Mouse (Mus musculus) forebrain, postnatal 0 days (tissue): Measurements from ENCODE around the gene Gbp9. TPM values are rescaled to one million over a fixed set of nuclear protein-coding genes. Genes with fewer than 3 reads are reported as not detected.
"Not testable (repeated sequence)": the region's sequence is repeated elsewhere in the genome, so short reads cannot be mapped to it uniquely, and the experiment has no call there.

Experiments
- ATAC-seq: fragments of 200-750 bp; cut with Nextera tagmentation; 2 replicates; pipeline ENCODE4 v1.8.0; 2017; ENCODE audit warnings: mild to moderate bottlenecking, moderate library complexity
- DNase-seq: peaks from one replicate; pipeline ENCODE4 v3.0.0-alpha.2; 2015
- H3K27ac ChIP-seq: fragments of 300-500 bp; sonication (generic); 2 replicates; pipeline ENCODE4 v1.5.1; 2014; ENCODE audit warnings: low read depth, mild to moderate bottlenecking, antibody characterized with exemption, low read length, moderate library complexity, mixed read lengths
- H3K27me3 ChIP-seq: fragments of 300-500 bp; sonication (generic); 2 replicates; pipeline ENCODE4 v1.6.1; 2014; ENCODE audit warnings: mild to moderate bottlenecking, low read length, mixed read lengths; ENCODE audit not compliant: insufficient read depth
- H3K36me3 ChIP-seq: fragments of 300-500 bp; sonication (generic); 2 replicates; pipeline ENCODE4 v1.6.1; 2014; ENCODE audit warnings: mild to moderate bottlenecking, moderate library complexity; ENCODE audit not compliant: insufficient read depth
- H3K4me1 ChIP-seq: fragments of 300-500 bp; sonication (generic); 2 replicates; pipeline ENCODE4 v1.6.1; 2014; ENCODE audit warnings: antibody characterized with exemption; ENCODE audit not compliant: insufficient read depth
- H3K4me2 ChIP-seq: fragments of 300-500 bp; sonication (generic); 2 replicates; pipeline ENCODE4 v1.6.1; 2014; ENCODE audit warnings: low read depth, mild to moderate bottlenecking, moderate library complexity
- H3K4me3 ChIP-seq: fragments of 300-500 bp; sonication (generic); 2 replicates; pipeline ENCODE4 v1.5.1; 2014; ENCODE audit warnings: low read depth, low read length, mixed read lengths
- H3K9ac ChIP-seq: fragments of 300-500 bp; sonication (generic); 2 replicates; pipeline ENCODE4 v1.6.1; 2014; ENCODE audit warnings: mild to moderate bottlenecking
- H3K9me3 ChIP-seq: fragments of 300-500 bp; sonication (generic); 2 replicates; pipeline ENCODE4 v1.6.1; 2016; ENCODE audit warnings: low read length
- CTCF ChIP-seq: sonication (generic); IDR thresholded peaks from 2 replicates; pipeline ENCODE4 v1.5.1; 2016; ENCODE audit warnings: antibody characterized with exemption, control low read depth, low read depth
- WGBS: fragments of 180-500 bp; shearing (Covaris S2); extraction: QIAGEN DNeasy Blood & Tissue Kit; methylation state at CpG from one replicate; pipeline ENCODE4 v1.1.7; 2014; 5-methylcytosine and 5-hydroxymethylcytosine counted together
- polyA plus RNA-seq: library from polyadenylated mRNA; unstranded; fragments of >200 nt; fragmentation: Nextera tagmentation; extraction: Ambion mirVana; gene quantifications from 2 replicates; pipeline ENCODE4 v1.2.1, GENCODE M21; 2015
- total RNA-seq: library from RNA; depleted of rRNA; stranded (reverse); fragments of >200 nt; gene quantifications from 2 replicates; pipeline ENCODE4 v1.2.3, GENCODE M21; 2014

Gene Gbp9
- total and polyA plus RNA-seq, 2 experiments from 2014 or later: 1.1 to 2.6 TPM

GRCm38 (mm10) chr5:105081900-105082299 lies 57.4 kb downstream of the Gbp9 start:
- Histone ChIP-seq H3K4me1 (no peaks in the 10 kb centered on the region), H3K27ac (no peak overlapping the region), H3K36me3 (no peaks in the 10 kb centered on the region), H3K9me3 (0 out of 2 replicates have a peak, but pooled peaks cover 5% of the 10 kb centered on the region), H3K27me3 (no peaks in the 10 kb centered on the region), H3K9ac (no peak overlapping the region), H3K4me2 (no peak overlapping the region), H3K4me3 (no peak overlapping the region)
- ATAC-seq (no peak), DNase-seq (no peak)
- TF ChIP-seq CTCF: no peak

- not testable (repeated sequence) for H3K9ac ChIP-seq, H3K27me3 ChIP-seq
Measured at GRCm38 (mm10) chr5:105068356-105068755, 71.0 kb downstream of the Gbp9 start.

GRCm38 (mm10) chr5:105064443-105064842 lies 74.9 kb downstream of the Gbp9 start:
- WGBS: 70% methylated on average over 2 of the region's 2 CpGs

More at GRCm38 (mm10) chr5:105068356-105068755, 71.0 kb downstream of the Gbp9 start:
- H3K36me3 ChIP-seq, H3K4me1 ChIP-seq, H3K27ac ChIP-seq, H3K9me3 ChIP-seq, DNase-seq, H3K4me3 ChIP-seq, H3K4me2 ChIP-seq, ATAC-seq: not testable (repeated sequence)

GRCm38 (mm10) chr5:105063321-105063720 lies 76.0 kb downstream of the Gbp9 start:
- H3K4me3 ChIP-seq: no peak overlapping the region
- H3K36me3 ChIP-seq: no peaks in the 10 kb centered on the region
- no peak for TF ChIP-seq CTCF
- ATAC-seq (no peak), DNase-seq (no peak)
- no peak overlapping the region for H3K4me2 ChIP-seq
- no peak overlapping the region for H3K27ac ChIP-seq
- H3K9me3 ChIP-seq: no peaks in the 10 kb centered on the region
- WGBS: 78% methylated on average over 1 of the region's 1 CpGs
- H3K27me3 ChIP-seq: no peaks in the 10 kb centered on the region
- H3K9ac ChIP-seq: no peak overlapping the region
- H3K4me1 ChIP-seq: no peaks in the 10 kb centered on the region

More at GRCm38 (mm10) chr5:105064443-105064842, 74.9 kb downstream of the Gbp9 start:
- not testable (repeated sequence) for ATAC-seq, H3K36me3 ChIP-seq, H3K4me3 ChIP-seq, H3K27me3 ChIP-seq, H3K4me2 ChIP-seq, H3K27ac ChIP-seq, H3K9me3 ChIP-seq, H3K9ac ChIP-seq, DNase-seq, H3K4me1 ChIP-seq

GRCm38 (mm10) chr5:105062403-105062802 lies 76.9 kb downstream of the Gbp9 start:
- WGBS: 80% methylated on average over 2 of the region's 2 CpGs
- not testable (repeated sequence) for H3K4me3 ChIP-seq, H3K27me3 ChIP-seq, H3K9ac ChIP-seq, H3K27ac ChIP-seq, ATAC-seq, H3K9me3 ChIP-seq, H3K36me3 ChIP-seq, H3K4me1 ChIP-seq, H3K4me2 ChIP-seq, DNase-seq

GRCm38 (mm10) chr5:105060224-105060623 lies 79.1 kb downstream of the Gbp9 start:
- 100% methylated on average over 2 of the region's 2 CpGs for WGBS
- no peaks in the 10 kb centered on the region for H3K4me1 ChIP-seq
- H3K4me3 ChIP-seq: no peak overlapping the region
- H3K9ac ChIP-seq: no peak overlapping the region
- no peak overlapping the region for H3K4me2 ChIP-seq
- DNase-seq: no peak
- no peaks in the 10 kb centered on the region for H3K9me3 ChIP-seq
- no peaks in the 10 kb centered on the region for H3K27me3 ChIP-seq
- ATAC-seq: no peak
- no peak for TF ChIP-seq CTCF
- no peak overlapping the region for H3K27ac ChIP-seq
- H3K36me3 ChIP-seq: no peaks in the 10 kb centered on the region

GRCm38 (mm10) chr5:105055279-105055678 lies 84.1 kb downstream of the Gbp9 start:
- Histone ChIP-seq H3K4me3 (no peak overlapping the region), H3K4me2 (no peak overlapping the region), H3K27me3 (no peaks in the 10 kb centered on the region), H3K27ac (no peak overlapping the region), H3K4me1 (no peaks in the 10 kb centered on the region), H3K9ac (no peak overlapping the region), H3K36me3 (no peaks in the 10 kb centered on the region), H3K9me3 (no peaks in the 10 kb centered on the region)
- WGBS: 65% methylated on average over 2 of the region's 2 CpGs
- no peak for TF ChIP-seq CTCF
- ATAC-seq: no peak
- DNase-seq: no peak

- not testable (repeated sequence) for H3K27ac ChIP-seq
Measured at GRCm38 (mm10) chr5:105053471-105054169, 85.7 kb downstream of the Gbp9 start.

More at GRCm38 (mm10) chr5:105053471-105054169, 85.7 kb downstream of the Gbp9 start:
- H3K9ac ChIP-seq, DNase-seq, H3K27me3 ChIP-seq, H3K36me3 ChIP-seq, H3K9me3 ChIP-seq, H3K4me2 ChIP-seq, H3K4me1 ChIP-seq, H3K4me3 ChIP-seq, ATAC-seq: not testable (repeated sequence)
- 87% methylated on average over 1 of the region's 1 CpGs for WGBS
